Mouse (Mus musculus) natural killer cell, adult 2 months (primary cell): ENCODE results near the gene Ttc23.

ENCODE experiments used
- DNase-seq, 2 experiments: peaks; one replicate each; pipeline ENCODE4 v3.0.0; 2022; ENCODE audit warnings: low spot score in 2 of 2

Ttc23 gene

DNA sequence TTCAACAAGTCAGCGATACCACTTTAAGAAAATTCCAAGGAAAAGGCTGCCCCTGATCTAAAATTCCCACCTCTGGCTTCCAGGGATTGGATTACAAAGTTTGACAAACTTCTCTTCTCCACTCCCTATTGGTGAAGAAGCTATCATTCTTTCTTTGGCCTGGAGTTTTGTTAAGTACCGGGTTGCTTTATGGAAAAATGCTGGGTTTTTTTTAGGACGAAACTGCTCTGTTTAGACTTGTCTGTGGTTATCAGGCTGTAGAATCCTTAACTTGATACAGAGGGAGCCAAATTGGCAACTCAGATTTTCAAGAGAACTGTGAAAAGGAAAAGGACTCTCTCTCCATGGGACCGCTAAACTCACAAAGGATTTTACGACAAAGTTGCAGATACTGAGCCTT, at the start of gene Ttc23:
TSS of gene Ttc23 (plus strand) at position 134 of the 400 bp plus-strand sequence.
- DNase-seq = no peak

DNA sequence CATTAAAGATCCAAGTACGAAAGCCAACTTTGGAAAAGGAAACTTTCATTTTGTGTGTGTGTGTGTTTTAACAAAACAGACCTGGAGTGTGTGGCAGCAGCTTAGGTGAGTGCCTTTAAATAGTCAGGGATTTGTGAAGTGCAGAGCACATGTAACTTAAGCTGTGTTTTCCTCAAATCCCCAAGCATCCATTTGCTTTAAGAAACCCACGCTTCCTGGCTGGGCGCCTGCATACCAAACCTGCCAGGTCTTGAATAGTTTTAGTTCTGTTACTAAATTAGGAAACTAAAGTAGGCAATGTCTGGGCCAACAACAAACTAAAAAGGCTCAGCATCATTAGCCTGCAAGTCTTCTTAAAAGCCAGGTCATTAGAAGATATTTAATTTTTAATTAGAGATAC, 49.2 kb upstream of the Ttc23 start:
- no peak for DNase-seq

DNA sequence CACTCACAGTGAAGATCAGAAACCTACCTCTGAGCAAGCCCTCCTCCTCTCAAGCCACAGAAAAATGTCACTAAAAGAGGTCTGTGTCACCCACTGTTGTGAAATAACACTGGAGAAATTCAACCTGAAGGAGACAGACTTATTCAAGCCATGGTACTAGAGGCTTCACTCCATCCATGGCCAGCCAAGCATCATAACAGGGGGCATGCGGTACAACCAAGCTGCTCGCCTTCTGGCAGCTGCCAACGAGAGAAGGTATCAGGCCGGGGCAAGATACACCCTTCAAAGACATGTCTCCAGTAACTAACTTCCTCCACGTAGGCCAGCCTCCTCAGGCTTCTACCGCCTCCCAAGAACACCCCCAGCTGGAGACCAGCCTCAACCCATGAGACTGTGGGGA, 42.1 kb upstream of the Ttc23 start:
- DNase-seq = no peak

DNA sequence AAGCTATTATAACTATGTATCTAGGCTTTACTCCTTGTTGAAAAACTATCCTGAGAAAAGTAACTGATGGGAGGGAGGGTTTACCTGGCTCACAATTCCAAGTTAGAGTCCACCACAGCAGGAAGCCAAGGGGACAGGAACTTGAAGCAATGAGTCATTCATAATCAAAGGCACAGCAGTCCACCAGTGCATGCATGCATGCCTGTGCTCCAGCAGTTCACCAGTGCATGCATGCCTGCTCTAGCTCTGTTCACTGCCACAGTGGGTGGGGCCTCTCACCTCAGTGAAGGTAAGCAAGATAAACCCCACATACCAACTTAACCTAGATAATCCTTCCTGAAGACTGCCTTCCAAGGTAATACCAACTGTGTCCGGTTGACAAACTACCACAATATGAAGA, 41.0 kb upstream of the Ttc23 start:
- no peak for DNase-seq

DNA sequence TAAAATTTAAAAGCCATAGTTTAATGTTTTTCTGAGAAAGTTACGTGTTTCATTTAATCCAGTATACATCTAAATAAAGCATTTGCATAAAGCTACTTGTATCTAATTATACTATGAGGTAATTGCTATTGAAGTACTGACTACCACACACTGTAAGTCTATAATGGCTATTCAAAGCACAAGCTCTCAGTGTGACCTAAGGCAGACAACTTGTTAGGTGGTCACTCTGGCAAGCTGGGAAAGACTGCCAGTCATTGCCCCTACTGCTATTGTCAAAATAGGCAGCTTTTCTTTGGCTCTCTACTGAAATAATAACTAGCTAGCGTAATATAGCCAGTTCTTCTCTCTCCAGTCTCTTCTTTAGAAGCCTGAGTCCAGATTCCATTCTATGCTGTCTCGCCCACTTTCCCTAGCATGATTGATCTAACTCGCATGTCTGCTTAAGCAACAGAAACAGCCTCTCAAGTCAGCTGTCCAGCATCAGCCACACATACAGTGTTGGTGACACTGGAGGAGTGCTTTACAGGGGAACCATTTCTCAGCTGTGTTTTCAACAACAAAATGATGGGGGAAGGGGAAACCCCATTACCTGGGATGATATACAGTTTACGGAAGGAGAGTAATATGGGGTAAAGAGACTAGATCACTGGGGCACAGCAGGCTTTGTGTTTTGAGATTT, 39.4 kb upstream of the Ttc23 start:
- DNase-seq = no peak

DNA sequence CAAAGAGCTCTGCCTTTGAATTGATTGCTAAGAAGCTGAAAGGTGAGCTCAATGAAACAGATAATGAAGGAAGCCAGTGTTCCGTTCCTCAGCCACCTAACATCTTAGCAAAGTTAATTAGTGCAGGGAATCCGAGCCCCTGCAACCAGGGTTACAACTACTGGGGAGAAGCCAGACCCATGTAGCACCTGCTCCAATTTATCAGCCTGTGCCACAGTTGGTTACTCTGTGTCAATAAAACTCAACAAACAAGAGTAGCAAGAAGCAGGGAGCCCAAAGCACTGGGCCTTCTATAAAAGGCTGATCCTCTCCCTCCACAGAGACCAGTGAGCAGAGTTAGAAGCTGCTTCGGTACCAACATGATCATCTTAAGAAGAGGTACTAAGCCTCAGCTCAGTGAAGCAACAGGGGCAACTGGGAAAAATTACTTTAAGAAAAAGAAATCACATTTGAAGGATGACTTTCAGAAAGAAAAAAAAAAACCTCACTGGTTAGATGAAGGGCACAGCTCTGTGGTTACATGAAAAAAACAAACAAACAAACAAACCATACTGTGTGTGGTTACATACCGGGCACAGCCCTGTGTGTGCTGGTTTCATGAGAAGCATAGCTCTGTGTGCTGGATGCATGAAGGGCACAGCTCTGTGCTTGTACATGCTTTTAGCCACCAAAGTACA, 38.7 kb upstream of the Ttc23 start:
- DNase-seq = no peak

DNA sequence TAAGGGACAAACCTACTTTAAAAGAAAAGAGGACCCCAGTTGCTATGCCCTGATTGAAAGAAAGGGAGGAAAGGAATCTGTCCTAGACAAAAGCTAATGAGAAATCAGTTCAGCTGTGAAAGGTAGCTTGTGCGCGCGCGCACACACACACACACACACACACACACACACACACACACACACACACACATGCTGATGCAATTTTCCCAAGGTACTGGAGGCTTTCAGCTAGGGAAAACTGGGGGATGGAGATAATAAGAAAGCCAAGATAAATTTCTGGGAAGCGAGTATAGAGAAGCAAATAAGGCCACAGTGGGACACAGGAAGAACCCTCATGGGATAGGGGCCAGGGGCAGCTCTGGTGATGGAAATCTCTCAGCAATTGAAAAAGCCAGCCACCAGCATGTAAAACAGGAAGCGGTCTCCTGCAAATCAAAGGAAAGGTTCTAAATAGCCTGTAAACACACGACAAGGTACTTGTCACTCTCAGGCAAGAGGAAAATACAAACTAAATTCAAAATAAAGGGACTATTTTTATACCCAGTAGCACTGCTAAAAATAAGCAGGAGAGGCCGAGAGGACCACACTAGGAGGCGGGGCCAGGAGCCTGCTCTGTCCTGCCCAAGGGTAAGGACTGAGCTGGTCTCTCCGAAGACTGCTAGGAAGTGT, 33.3 kb upstream of the Ttc23 start:
- no peak for DNase-seq

DNA sequence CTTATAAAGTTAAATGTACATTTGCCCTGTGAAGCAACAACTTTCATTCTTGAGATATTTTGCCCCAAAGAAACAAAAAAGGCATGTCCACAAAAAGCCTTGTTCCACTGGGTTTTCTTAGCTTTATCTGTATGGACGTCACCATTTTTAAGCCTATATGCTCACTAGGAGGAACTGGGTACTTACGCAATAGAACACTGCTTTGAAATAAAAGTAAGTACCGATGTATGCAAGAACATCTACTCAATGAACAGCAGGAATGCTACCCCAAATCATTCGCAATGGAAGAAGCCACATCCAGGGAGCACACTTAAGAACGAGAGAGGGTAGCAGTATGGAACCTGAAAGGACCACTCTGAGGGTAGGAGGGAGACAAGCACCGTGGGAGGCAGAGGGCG, 32.7 kb upstream of the Ttc23 start:
- no peak for DNase-seq

DNA sequence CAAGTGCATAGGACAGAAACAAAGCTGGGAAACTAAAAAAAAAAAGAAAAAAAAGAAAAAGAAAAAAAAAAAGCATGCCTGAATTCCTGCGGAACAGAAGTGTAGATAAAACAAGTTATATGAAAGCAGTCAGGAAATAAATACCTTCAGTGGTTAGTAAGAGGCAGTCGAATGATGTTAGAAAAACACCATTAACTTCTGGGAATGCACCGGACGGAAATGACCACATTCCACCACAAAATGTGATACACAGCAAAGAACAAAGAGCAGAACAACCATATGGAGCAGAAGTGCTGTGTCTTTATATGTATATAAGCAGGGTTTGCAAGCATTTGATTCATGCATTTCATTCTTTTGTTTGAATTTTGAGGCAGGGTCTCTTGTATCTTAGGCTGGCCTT, 30.3 kb upstream of the Ttc23 start:
- DNase-seq = no peak

DNA sequence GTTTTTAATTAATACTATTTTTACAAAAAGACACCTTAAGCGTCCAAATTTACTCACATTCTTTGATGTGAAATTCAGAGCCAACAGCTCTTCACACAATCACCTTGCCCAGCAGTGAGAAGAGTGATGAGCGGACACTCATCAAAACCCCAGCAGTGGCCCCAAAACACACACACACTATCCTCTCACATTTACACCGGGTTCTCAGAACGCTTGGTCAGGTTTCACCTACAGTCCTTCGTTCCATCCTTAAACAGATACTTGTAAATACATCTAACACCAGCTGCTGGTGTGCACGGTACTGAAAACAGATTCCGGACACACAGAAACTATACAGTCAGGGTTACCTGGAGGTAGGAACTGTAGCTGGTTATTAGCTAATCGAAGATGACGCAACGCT, 29.6 kb upstream of the Ttc23 start:
- DNase-seq = no peak

DNA sequence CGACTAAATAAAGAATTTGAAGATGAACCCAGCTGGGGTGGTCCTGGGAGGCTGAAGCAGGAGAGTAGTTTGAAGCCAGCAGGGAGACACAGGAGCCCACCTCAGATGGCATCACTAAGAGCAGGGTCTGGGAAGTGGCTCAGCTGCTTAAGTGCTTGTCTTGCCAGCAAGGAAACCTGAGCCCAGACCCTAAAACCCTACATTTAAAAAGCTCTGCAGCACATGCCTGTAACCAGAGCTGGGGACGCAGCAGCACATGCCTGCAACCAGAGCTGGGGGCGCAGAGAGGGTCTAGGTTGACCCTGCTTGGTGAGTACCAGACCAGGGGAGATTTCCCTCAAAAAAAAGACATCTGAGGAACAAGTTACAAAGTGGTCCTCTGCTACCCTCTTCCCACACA, 28.9 kb upstream of the Ttc23 start:
- DNase-seq = no peak

DNA sequence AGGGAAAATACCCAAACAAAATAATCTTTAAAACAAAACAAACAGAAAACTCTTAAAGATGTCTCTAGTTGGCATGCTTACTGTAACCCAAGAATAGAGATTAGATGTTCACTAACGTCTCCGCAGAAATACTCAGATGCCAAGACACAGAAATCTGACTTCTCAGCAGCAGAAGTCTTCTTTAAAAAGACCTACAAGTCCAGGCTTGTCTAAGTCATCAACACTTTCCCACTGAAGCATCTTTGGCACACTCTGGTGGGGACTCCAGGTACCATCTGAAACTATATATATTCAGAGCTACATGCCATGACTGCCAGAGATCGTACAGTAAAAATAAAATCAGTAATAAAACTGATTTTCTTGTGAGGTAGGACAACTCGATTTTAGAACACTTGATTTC, 27.4 kb upstream of the Ttc23 start:
- no peak for DNase-seq

DNA sequence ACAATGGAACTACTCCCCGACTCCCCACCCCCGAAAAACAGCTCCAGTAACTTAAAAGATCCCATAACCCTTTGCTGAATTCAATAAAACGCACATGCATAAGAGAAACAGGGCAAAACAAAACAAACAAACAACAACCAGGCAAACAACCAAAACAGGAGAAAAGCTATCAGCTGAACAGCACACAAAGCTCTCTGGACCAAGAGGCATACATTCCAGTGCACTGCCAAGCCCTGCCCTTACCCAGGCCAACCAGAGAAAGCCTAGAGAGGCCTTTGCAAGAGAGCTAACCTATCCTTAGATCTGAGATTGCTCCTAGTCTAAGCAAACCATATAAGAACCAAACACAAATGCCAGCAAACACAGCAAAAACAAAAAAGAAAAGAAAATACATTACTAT, 25.1 kb upstream of the Ttc23 start:
- DNase-seq = no peak

DNA sequence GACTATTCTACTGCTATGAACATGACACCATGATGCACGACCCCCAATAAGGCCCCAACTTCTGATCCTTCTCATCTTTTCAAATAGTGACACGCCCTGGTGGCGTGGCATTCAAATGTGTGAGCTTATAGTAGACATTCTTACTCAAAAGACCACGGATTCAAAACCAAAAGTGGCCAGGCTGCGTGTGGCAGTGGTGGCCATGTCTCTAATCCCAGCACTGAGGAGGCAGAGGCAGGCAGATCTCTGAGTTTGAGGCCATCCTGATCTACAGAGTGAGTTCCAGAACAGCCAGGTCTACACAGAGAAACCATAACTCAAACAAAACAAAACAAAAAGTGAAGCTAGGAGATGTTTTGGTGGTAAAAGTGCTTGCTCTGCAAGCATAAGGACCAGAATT, 20.5 kb upstream of the Ttc23 start:
- DNase-seq = no peak

DNA sequence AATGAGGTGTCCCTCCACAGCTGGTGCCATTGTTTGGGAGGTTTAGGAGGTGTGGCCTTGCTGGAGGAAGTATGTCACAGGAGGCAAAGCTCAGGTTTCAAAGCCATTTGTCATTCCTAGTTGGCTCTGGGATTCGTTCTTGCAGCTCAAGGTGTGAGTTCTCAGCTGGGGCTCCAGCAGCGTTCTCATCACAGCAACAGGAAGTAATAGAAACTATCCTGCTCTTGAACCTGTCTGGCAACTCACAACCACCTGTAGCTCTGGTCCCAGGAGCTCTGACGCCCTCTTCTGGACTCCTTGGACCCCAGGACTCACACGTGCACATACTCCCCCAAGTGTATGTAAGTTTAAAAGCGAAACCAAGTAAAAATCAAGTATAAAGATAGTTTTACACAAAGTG, 17.5 kb upstream of the Ttc23 start:
- DNase-seq = no peak

DNA sequence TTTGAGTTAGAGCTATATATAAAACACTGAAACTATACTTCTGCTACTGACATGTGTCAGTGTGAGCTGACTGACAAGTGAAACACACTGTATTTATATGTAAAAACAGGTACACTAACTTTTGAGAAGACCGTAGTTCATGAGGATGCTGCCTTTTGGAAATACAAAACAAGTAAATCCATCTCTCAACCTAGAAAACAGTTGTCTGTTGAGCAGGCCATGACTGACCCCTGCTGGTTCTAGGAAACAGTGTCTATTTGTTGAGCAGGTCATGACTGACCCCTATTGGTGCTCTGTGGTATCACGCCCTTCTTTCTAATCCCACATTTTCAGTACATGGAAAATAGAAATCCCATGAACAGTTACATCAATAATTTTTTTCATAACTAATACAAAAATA, 16.4 kb upstream of the Ttc23 start:
- DNase-seq = peak; percentile 63 to 67

DNA sequence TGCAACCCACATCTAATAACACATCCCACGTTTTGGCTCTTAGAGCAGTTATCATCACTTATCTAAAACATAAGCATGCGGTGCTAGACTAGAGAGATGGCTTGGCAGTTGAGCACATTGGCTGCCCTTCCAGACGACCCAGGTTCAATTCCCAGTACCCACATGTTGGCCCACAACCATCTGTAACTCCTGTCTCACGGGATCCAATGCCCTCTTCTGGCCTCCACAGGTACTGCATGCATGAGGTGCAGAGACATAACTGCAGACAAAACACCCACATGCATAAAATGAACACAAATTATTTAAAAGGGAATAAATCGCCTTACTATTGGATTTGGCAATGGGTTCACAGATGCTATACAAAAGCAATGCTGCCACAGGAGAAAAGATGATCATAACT, 14.8 kb upstream of the Ttc23 start:
- peak in 1 of 2 experiments; percentile 16 for DNase-seq

DNA sequence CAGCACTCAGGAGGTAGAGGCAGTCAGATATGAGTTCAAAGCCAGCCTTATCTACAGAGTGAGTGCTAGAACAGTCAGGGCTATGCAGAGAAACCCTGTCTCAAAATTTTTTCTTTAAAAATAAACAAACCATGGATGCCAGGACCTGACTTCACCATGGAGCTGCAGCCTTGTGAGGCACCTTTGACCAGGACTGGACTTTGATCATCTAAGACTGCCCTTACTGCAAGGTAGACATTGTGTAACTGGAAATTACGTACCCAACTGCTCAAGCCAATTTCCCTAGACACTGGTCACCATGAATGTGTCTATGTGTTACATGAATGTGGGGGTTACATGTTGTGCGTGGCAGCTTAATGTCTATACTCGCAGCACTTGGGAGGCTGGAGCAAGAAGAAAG, 13.0 kb upstream of the Ttc23 start:
- DNase-seq = no peak

DNA sequence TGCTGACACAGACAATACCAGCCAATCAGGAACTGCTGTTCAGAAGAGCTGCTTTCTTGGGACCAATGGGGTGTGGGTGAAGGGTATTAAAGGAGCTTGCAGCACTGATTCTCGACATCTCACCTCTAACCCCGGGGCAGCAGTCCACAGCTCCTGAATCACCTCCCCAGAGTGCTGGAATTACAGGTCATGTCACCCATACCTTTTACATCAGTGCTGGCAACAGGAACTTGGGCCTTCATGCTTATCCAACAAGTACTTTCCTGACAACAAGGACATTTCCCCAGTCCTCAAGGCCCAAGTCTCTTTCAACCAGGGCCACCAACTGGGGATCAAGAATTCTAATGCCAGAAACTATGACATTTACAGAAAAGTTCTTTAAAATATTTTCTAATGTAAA, 11.0 kb upstream of the Ttc23 start:
- DNase-seq = no peak

DNA sequence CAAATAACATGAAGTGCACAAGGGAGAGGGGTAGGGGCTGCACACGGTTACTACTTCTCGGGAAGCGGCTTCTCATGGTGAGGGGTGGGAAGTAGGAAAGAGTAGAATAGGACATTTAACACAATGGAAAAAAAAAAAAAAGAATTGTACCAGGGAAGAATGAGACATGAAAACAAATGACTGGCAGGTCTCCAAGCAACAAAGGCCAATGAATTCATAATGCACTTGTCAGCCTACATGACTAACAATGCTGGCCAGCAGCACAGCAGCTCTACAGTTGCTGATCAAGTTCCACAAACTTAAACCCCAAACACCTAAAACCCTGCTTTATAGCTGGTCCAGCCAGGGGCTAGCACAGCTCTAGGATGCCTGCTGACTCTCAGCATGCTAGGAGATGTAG, 8.2 kb upstream of the Ttc23 start:
- DNase-seq = no peak

DNA sequence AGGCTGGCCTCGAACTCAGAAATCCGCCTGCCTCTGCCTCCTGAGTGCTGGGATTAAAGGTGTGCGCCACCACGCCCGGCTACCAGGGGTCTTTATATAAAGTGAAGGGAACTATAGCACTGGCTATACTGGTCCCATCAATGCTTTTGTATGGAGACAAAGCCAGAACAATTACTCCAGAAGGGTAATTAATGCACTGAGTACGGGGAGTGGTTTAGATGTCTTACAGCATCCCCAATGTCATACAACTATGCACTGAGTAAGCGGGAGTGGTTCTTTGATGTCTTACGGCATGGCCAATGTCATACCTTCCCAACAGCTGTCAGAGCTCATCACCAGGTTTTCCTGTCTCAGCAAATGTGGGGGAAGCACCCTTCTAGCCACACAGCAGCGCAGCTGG, 4.3 kb upstream of the Ttc23 start:
- DNase-seq = no peak

DNA sequence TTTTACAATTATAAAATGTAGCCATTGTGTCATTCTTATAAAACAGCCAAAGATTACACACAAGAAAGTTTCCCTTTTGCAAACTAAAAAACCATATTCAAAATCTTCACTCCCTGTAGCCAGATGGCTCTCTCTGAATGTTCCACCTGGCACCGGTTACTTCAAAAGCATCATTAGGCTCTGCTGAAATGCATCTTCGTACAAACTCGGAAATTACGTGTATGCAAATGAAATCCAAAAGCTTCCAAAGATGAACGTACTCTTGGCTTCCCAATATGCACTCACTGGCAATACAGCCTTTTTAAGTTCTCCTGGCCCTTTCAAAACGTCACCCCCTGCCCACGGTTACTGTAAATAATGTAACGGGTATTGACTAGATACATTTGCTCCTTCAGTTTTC, 2.9 kb upstream of the Ttc23 start:
- DNase-seq = no peak
